Mouse (Mus musculus): ENCODE data around the gene Pgf.

DNA sequence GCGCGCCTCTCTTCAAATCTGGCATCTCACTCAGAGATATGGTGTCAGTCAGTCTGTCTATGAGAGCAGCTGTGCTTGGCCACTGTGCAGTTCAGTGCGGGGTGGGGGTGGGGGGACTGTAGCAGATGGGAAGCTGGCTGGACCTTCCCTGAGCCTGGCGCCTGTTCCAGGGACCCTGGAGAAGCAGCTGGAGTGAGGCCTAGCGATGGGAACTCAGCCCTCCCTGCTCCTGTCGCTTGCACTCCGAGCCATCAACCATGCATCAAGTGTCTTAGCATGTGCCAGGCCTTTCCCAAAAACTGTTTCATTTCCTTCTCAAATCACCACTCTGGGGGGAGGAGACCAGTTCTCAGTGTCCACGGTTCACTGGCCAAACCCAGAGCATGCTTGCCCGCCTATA lies 32.0 kb downstream of the Pgf start:
- TF ChIP-seq CTCF (IDR thresholded peaks at IDR 0.05; ENCODE audit: low read depth), result no peak
- TF ChIP-seq EP300 (IDR thresholded peaks at IDR 0.05; ENCODE audit: low read depth), result no peak

Data from liver, embryonic 14.5 days (tissue).